Mouse (Mus musculus) G1E (cell line): ENCODE data around the gene Ralgps1. TPM values are rescaled to one million over a fixed set of nuclear protein-coding genes. Genes with fewer than 3 reads are reported as not detected.
A peak's percentile ranks its signal among the peaks of the same experiment; 100 is the strongest.

Experiments used
- ATAC-seq: 2 replicates; pipeline ENCODE4 v1.8.0; 2016; ENCODE audit warnings: mild to moderate bottlenecking; ENCODE audit not compliant: insufficient number of reproducible peaks, poor library complexity, low FRiP score, severe bottlenecking; ENCODE audit errors: extremely low read depth
- DNase-seq: peaks from one replicate; pipeline ENCODE4 v3.0.0; 2012; ENCODE audit warnings: low spot score
- H3K27me3 ChIP-seq: 2 replicates; pipeline ENCODE4 v1.6.1; 2012; ENCODE audit warnings: mild to moderate bottlenecking, low read length, inconsistent platforms; ENCODE audit not compliant: insufficient read depth
- H3K36me3 ChIP-seq: replicated peaks from 2 replicates; pipeline ENCODE3; 2012; ENCODE audit warnings: mild to moderate bottlenecking, inconsistent platforms
- H3K4me1 ChIP-seq: 2 replicates; pipeline ENCODE4 v1.6.1; 2012; ENCODE audit warnings: low read depth, low read length, inconsistent platforms, mixed read lengths; ENCODE audit not compliant: insufficient read depth
- H3K4me3 ChIP-seq: 2 replicates; pipeline ENCODE4 v1.5.1; 2012; ENCODE audit warnings: low read depth, mild to moderate bottlenecking, inconsistent platforms, low read length, moderate library complexity, mixed read lengths
- H3K9me3 ChIP-seq: replicated peaks from 2 replicates; pipeline ENCODE4 v1.6.1; 2012; ENCODE audit warnings: inconsistent platforms
- CTCF ChIP-seq: IDR thresholded peaks from 2 replicates; pipeline ENCODE4 v1.5.1; 2012; ENCODE audit warnings: low read depth, low read length, inconsistent platforms, mixed read lengths
- GATA1 ChIP-seq: IDR thresholded peaks from 2 replicates; pipeline ENCODE4 v1.6.1; 2012; ENCODE audit warnings: borderline replicate concordance, low read length, inconsistent platforms, mixed read lengths
- GATA2 ChIP-seq: IDR thresholded peaks from 2 replicates; pipeline ENCODE4 v1.6.1; 2012; ENCODE audit warnings: low read depth, low read length, inconsistent platforms, borderline replicate concordance
- POLR2AphosphoS5 ChIP-seq: IDR thresholded peaks from 2 replicates; pipeline ENCODE4 v1.6.1; 2012; ENCODE audit warnings: low read depth, low read length, inconsistent platforms; ENCODE audit not compliant: insufficient replicate concordance
- TAL1 ChIP-seq: conservative IDR thresholded peaks from 2 replicates; pipeline ENCODE4 v1.6.1; 2012; ENCODE audit warnings: low read depth, low read length, inconsistent platforms, mixed read lengths
- polyA plus RNA-seq: library from polyadenylated mRNA; stranded (reverse); fragments of >175 nt; gene quantifications from 2 replicates; pipeline ENCODE4 v1.2.3, GENCODE M21; 2012
- total RNA-seq, 2 experiments: library from RNA; stranded (forward) in 1 of 2; stranded (reverse) in 1 of 2; fragments of 200-1000 nt in 1 of 2; fragments of >200 nt in 1 of 2; fragmentation: Nextera tagmentation in 1 of 2; gene quantifications; 2 replicates each; pipeline ENCODE4 v1.2.3; 2014 to 2017

Ralgps1 gene
- total and polyA plus RNA-seq, 3 experiments, result 1.8 to 6.4 (median 3.4) TPM

DNA sequence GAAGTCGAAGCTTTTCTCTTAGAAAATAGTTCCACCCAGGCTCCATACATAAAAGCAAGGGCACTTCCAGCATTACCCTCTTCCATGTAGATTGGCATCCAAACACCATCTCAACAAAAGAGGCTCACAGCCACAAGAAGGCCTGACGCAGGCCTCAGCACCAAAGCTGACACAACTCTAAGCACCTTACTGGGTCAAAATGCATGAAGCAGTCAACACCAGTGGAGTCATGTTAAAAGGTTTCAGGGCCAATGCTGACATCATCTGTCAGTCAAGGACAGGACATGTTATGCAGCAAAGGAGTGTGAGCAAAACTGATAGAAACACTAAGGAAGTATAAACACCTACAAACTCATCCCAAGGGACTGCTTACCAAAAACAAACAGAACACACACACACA, 50.3 kb downstream of the Ralgps1 start:
- ATAC-seq (no peak), DNase-seq (no peak)
- H3K9me3 ChIP-seq, result no peaks in the 10 kb centered on the region
- H3K4me1 ChIP-seq, result no peaks in the 10 kb centered on the region; the same call in 1 of the 2 replicates
- H3K36me3 ChIP-seq, result peaks cover 18% of the 10 kb centered on the region
- TF ChIP-seq GATA1, result no peak
- TF ChIP-seq TAL1, result no peak
- no peaks in the 10 kb centered on the region for H3K27me3 ChIP-seq
- H3K4me3 ChIP-seq, result no peak overlapping the region

DNA sequence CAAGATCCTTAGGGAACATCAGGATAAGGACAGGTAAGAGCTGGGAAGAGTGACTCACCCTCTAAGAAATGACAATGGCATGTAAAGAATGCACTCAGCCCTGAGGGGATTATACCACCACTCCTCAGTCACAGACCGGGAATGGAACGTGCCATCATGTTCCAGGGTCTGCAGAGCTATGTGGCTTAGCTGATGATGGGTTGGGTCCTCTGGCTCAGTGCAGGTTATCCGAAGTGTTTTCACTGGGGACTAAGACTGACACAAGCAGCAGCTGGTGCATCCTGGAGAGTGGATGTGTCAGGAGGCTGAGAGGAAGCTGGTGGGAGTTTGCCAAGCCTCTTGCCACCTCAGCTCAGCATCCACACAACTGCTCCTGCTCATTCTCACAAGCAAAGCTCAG, 50.7 kb downstream of the Ralgps1 start:
- TF ChIP-seq GATA2, result no peak
- TF ChIP-seq POLR2AphosphoS5, result no peak
- TF ChIP-seq CTCF, result no peak
- no peak for TF ChIP-seq TAL1
- TF ChIP-seq GATA1, result no peak

DNA sequence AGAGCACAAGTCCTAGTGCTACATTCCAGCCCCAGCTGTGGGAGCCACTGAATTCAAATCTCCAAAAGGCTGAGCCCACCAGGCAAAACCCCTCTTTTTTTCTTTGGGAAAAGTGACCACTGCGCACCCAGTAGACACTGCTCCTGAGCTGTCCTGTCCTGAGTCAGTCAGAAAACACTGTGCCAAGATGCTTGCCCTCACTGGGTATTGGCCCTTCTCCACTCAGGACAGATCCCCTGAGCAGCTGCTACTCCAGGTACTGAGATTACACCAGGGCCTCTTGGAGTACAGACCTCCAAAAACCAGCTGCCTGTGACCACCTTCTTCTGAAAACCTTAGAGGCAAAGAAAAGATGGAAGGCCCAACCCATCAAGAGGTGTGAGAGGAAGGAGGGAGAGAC, 51.4 kb downstream of the Ralgps1 start:
- H3K4me3 ChIP-seq, result no peak overlapping the region
- no peaks in the 10 kb centered on the region; the same call in 1 of the 2 replicates for H3K4me1 ChIP-seq
- no peaks in the 10 kb centered on the region for H3K9me3 ChIP-seq
- DNase-seq (no peak), ATAC-seq (no peak)
- peaks cover 18% of the 10 kb centered on the region for H3K36me3 ChIP-seq
- TF ChIP-seq POLR2AphosphoS5, result no peak
- no peak for TF ChIP-seq CTCF
- no peak for TF ChIP-seq TAL1
- no peak for TF ChIP-seq GATA1
- no peak for TF ChIP-seq GATA2
- H3K27me3 ChIP-seq, result no peaks in the 10 kb centered on the region

More for the DNA sequence above, 50.7 kb downstream of the Ralgps1 start:
- Histone ChIP-seq H3K9me3 (no peaks in the 10 kb centered on the region), H3K27me3 (no peaks in the 10 kb centered on the region), H3K4me3 (no peak overlapping the region), H3K36me3 (peaks cover 18% of the 10 kb centered on the region), H3K4me1 (no peaks in the 10 kb centered on the region; the same call in 1 of the 2 replicates)
- ATAC-seq (no peak), DNase-seq (no peak)

DNA sequence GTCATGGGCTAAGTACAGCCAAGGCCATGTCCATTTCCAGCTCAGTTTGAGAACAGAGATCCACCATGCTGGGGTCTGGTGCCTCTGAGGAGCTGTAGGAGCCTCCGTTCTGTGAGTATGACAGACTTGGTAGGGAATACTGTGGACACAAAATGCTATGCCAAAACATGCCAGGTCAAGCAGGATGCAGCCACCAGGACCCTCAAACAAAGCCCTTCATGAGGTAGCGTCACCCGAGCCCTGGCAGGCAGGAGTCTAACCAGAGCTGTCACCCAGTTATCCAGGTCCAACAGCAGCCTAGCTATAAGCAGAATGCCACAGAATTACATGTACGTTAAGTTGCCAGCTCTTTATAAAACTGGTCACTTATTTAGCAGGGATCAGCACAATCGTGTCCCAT, 51.8 kb downstream of the Ralgps1 start:
- Histone ChIP-seq H3K4me1 (no peaks in the 10 kb centered on the region; the same call in 1 of the 2 replicates), H3K27me3 (no peaks in the 10 kb centered on the region), H3K36me3 (peaks cover 18% of the 10 kb centered on the region), H3K9me3 (no peaks in the 10 kb centered on the region), H3K4me3 (no peak overlapping the region)
- ATAC-seq (no peak), DNase-seq (no peak)
- TF ChIP-seq GATA2 (no peak), TAL1 (no peak), POLR2AphosphoS5 (no peak)

DNA sequence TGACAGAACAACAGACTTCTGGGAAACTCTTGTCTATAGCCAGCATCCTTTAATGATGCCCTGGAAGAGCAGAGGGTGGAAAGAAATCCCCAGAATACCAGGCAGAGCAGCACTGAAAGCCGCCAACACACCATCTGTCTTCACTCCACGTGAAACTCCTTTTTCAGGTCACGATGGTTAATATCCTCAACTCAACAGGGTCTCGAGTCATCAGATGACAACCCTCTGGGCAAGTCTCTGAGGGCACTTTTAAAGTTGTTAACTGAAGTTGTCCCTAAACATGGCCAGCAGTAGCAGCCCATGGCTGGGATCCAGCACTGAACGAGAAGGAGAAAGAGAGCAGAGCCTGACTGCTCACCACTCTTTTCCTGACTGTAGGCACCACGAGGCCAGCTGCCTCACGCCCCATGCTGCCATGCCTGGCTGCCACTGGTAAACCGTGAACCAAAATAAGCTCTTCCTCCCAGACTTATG, 52.8 kb downstream of the Ralgps1 start:
- H3K4me3 ChIP-seq, result no peak overlapping the region
- DNase-seq (no peak), ATAC-seq (no peak)
- H3K27me3 ChIP-seq, result no peaks in the 10 kb centered on the region
- H3K4me1 ChIP-seq, result no peaks in the 10 kb centered on the region
- TF ChIP-seq CTCF, result no peak
- TF ChIP-seq POLR2AphosphoS5, result no peak
- TF ChIP-seq GATA2, result no peak
- no peak for TF ChIP-seq TAL1
- TF ChIP-seq GATA1, result no peak
- H3K9me3 ChIP-seq, result no peaks in the 10 kb centered on the region
- H3K36me3 ChIP-seq, result peaks cover 11% of the 10 kb centered on the region

DNA sequence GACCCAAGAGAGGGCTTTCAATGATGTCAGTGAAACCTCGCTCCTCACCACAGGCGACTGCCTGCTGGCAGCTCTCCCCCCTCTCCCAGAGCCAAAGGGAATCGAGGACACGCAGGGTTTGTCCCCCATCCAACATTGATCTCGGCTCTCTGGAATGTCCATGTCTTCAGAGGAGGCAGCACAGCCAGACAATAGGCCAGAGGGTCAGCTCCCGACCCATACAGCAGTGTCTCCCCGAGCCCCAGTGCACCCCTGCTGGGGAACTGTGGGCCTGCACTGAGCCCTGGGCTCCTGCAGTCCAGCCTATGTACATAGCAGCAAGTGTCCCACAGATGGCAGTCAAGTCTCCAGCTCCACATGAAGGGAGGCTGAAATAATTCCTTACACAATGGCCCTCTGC, 54.8 kb downstream of the Ralgps1 start:
- no peaks in the 10 kb centered on the region for H3K9me3 ChIP-seq
- H3K4me3 ChIP-seq, result no peak overlapping the region
- ATAC-seq (no peak), DNase-seq (peak; percentile 8)
- TF ChIP-seq GATA2, result no peak
- no peak for TF ChIP-seq CTCF
- no peak for TF ChIP-seq GATA1
- no peak for TF ChIP-seq TAL1
- TF ChIP-seq POLR2AphosphoS5, result no peak
- no peaks in the 10 kb centered on the region for H3K4me1 ChIP-seq
- peaks cover 4% of the 10 kb centered on the region for H3K36me3 ChIP-seq
- no peaks in the 10 kb centered on the region for H3K27me3 ChIP-seq

DNA sequence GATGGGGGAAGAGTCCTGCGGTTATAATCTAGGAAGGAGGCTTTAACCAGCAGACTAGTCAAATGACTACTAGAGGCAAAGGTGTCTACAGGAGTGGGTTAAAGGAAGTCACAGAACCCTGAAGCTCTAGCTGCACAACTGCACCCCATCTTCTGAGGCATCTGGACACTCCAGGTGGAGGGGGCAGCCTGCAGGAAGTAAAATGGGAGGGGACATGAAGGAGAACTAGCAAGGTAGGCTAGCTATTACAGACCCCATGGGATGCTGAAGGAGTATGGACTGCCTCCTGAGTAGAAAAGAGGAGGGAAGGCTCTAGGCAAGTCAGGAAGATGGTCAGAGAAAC, 55.3 kb downstream of the Ralgps1 start:
- no peak for DNase-seq
- no peaks in the 10 kb centered on the region for H3K9me3 ChIP-seq
- H3K4me1 ChIP-seq, result no peaks in the 10 kb centered on the region
- no peak overlapping the region for H3K4me3 ChIP-seq
- H3K27me3 ChIP-seq, result no peaks in the 10 kb centered on the region
- ATAC-seq, result no peak
- H3K36me3 ChIP-seq, result peaks cover 3% of the 10 kb centered on the region
- TF ChIP-seq TAL1, result no peak
- no peak for TF ChIP-seq POLR2AphosphoS5
- no peak for TF ChIP-seq GATA1
- no peak for TF ChIP-seq GATA2
- no peak for TF ChIP-seq CTCF
